Mouse (Mus musculus): ENCODE results near the gene Gm17728.
"Not testable (repeated sequence)": the region's sequence is repeated elsewhere in the genome, so short reads cannot be mapped to it uniquely, and the experiment has no call there.

Gene Gm17728

GRCm38 (mm10) chr17:9421760-9422159 is at the start of gene Gm17728:
Gm17728 (plus strand) TSS chr17:9422060.
- not testable (repeated sequence) for DNase-seq (ENCODE audit: low read depth)

DNA sequence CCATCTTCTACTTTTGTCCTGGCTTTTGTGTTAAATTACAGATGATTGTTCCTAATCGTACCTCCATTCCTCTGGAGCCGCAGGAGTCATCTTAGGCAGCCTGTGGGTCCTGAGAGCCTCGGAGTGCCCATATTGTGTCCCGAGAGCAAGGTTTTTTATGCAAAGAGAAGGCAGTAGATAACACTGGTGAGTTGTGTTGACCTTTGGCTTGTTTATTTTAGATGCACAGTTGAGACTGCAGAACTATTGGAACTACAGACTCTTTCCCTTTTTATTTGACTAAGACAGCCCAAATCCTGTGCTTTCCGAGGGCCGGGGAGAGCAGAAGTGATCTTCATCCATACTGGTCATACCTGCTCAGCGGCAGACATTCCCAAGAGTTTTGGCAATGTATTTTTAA is 24.4 kb upstream of the Gm17728 start:
- no peak for DNase-seq (ENCODE audit: low read depth)

DNA sequence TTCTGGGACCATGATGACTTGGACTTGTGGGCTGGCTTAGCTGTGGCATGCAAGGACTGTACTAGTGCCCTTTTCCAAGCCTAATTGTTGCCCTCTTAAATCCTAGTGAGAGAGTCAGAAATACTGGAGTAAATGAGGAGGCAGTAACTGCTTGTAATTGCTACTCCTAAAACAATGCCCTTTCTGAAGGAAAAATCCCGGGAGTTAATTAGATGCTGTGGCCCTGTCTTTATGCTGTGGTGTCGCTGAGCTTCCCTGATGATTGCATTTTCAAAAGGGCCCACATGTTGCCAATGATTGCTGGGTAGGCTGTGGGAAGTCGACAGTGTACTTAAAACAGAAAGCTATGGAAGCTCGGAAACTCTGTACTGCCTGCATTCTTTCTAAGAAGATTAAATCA is 23.3 kb upstream of the Gm17728 start:
- no peak for DNase-seq (ENCODE audit: low read depth)

GRCm38 (mm10) chr17:9403991-9404390 is 17.9 kb upstream of the Gm17728 start:
- no peak for DNase-seq (ENCODE audit: low read depth)

- no peak for DNase-seq (ENCODE audit: low read depth)
Measured at GRCm38 (mm10) chr17:9407640-9408039, 14.2 kb upstream of the Gm17728 start.

DNA sequence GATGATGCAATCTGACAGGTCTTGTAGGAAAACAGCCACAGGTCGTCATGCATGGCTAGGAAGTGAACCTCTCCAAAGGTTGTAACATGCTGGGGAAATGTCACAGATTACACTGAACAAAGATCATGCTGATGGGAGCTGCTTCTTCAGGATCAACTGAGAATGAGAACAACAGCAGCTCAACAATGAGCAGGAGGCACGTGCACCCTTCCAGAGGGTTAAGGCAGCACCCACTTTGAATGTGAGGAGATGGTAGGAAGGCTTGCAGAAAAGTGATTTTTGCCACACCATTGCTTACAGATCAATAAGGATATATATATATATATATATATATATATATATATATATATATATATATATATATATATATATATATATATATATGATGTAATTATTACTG is 2.8 kb upstream of the Gm17728 start:
- DNase-seq (ENCODE audit: low read depth), result no peak

- no peak for DNase-seq (ENCODE audit: low read depth)
Measured at GRCm38 (mm10) chr17:9428374-9428994, 6.6 kb downstream of the Gm17728 start.

- no peak for DNase-seq (ENCODE audit: low read depth)
Measured at GRCm38 (mm10) chr17:9439997-9440655, 18.3 kb downstream of the Gm17728 start.

- no peak for DNase-seq (ENCODE audit: low read depth)
Measured at GRCm38 (mm10) chr17:9456406-9456805, 34.5 kb downstream of the Gm17728 start.

- DNase-seq (ENCODE audit: low read depth), result no peak
Measured at GRCm38 (mm10) chr17:9460904-9461303, 39.0 kb downstream of the Gm17728 start.
